Mouse (Mus musculus): ENCODE results near the gene Pacsin2.

The Pacsin2 gene

DNA sequence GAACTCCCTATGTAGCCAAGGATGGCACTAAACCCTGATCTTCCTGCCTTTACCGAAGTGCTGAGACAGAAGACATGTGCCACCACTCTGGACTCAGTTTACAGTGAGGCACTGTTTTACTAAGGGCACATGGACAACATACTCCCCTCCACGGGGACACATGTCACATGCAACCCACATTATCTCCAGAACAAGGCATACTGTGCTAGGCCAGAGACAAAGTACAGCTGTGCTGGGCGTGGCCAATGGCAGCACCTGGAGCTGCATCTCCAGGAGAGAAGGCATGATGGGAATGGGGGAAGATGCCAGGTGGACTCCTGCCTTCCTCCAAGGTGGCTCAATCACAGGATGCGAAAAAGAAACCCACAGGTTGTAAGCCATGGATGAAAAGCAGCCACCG, 135.5 kb downstream of the Pacsin2 start:
- DNase-seq (ENCODE audit: low spot score in 2 of 2): no peak
